Mouse (Mus musculus) thymus, adult 2 months (tissue): Measurements from ENCODE around the gene Cep19.

Experiments used
- CTCF ChIP-seq: fragments of 200-500 bp; IDR thresholded peaks from 2 replicates; pipeline ENCODE4 v1.5.1; 2012; ENCODE audit warnings: mild to moderate bottlenecking, control low read depth, low read length, moderate library complexity, borderline replicate concordance; ENCODE audit not compliant: control insufficient read depth, poor library complexity, insufficient read depth; ENCODE audit errors: extremely low read depth
- POLR2A ChIP-seq: fragments of 200-500 bp; IDR thresholded peaks from 2 replicates; pipeline ENCODE4 v1.6.1; 2012; ENCODE audit warnings: mild to moderate bottlenecking, low read length, control low read depth, moderate library complexity; ENCODE audit not compliant: control insufficient read depth, poor library complexity, insufficient read depth; ENCODE audit errors: extremely low read depth

GRCm38 (mm10) chr16:32076406-32076805 lies 23.2 kb upstream of the Cep19 start:
- TF ChIP-seq POLR2A (no peak), CTCF (no peak)
